Mouse (Mus musculus) embryonic fibroblast, embryonic 13.5 days (primary cell): ENCODE results near the gene Slc1a7. TPM values are rescaled to one million over a fixed set of nuclear protein-coding genes. Genes with fewer than 3 reads are reported as not detected.

ENCODE experiments used
- H3K27ac ChIP-seq: 2 replicates; pipeline ENCODE4 v1.5.1; 2012; ENCODE audit warnings: low read length, control low read depth, inconsistent platforms; ENCODE audit not compliant: insufficient read depth
- H3K4me1 ChIP-seq: 2 replicates; pipeline ENCODE4 v1.6.1; 2011; ENCODE audit warnings: low read length; ENCODE audit not compliant: control insufficient read depth, insufficient read depth
- H3K4me3 ChIP-seq: 2 replicates; pipeline ENCODE4 v1.5.1; 2011; ENCODE audit warnings: mild to moderate bottlenecking, control low read depth, low read length; ENCODE audit not compliant: insufficient read depth
- CTCF ChIP-seq: IDR thresholded peaks from 2 replicates; pipeline ENCODE4 v1.5.1; 2011; ENCODE audit warnings: mild to moderate bottlenecking, control low read depth, low read length, moderate library complexity, borderline replicate concordance; ENCODE audit not compliant: insufficient read depth
- POLR2A ChIP-seq: IDR thresholded peaks from 2 replicates; pipeline ENCODE4 v1.6.1; 2011; ENCODE audit warnings: low read depth, mild to moderate bottlenecking, control low read depth, low read length, moderate library complexity
- polyA plus RNA-seq: library from polyadenylated mRNA; stranded (reverse); fragments of >200 nt; gene quantifications from 2 replicates; pipeline ENCODE4 v1.2.4, GENCODE M21; 2011; ENCODE audit warnings: low read depth; ENCODE audit not compliant: missing spikeins, insufficient read length

The Slc1a7 gene
- polyA plus RNA-seq, 1 experiment = not detected

- Histone ChIP-seq H3K4me1 (peaks cover 8% of the 10 kb centered on the region), H3K4me3 (no peak overlapping the region), H3K27ac (no peak overlapping the region)
- TF ChIP-seq POLR2A = no peak
- no peak for TF ChIP-seq CTCF
Observed at GRCm38 (mm10) chr4:107966416-107967109, 1.6 kb upstream of the Slc1a7 start.

GRCm38 (mm10) chr4:107969781-107970180, 1.6 kb downstream of the Slc1a7 start:
- H3K4me1 ChIP-seq = peaks cover 3% of the 10 kb centered on the region
- H3K27ac ChIP-seq = peak overlapping the region; percentile 80
- TF ChIP-seq POLR2A (no peak; the same call in 1 of the 2 replicates), CTCF (no peak)
- H3K4me3 ChIP-seq = no peak overlapping the region

- H3K4me1 ChIP-seq = peaks cover 3% of the 10 kb centered on the region
- H3K27ac ChIP-seq = peak overlapping the region; percentile 90
- TF ChIP-seq POLR2A (no peak), CTCF (no peak)
- H3K4me3 ChIP-seq = no peak overlapping the region
Observed at GRCm38 (mm10) chr4:107971162-107971561, 3.0 kb downstream of the Slc1a7 start.

GRCm38 (mm10) chr4:107974527-107974926, 6.4 kb downstream of the Slc1a7 start:
- Histone ChIP-seq H3K4me1 (peaks cover 3% of the 10 kb centered on the region), H3K27ac (no peak overlapping the region)

GRCm38 (mm10) chr4:107975004-107975403, 6.9 kb downstream of the Slc1a7 start:
- no peak overlapping the region for H3K27ac ChIP-seq
- peaks cover 3% of the 10 kb centered on the region for H3K4me1 ChIP-seq
- H3K4me3 ChIP-seq = no peak overlapping the region
- TF ChIP-seq CTCF (no peak), POLR2A (no peak)

More at GRCm38 (mm10) chr4:107974527-107974926, 6.4 kb downstream of the Slc1a7 start:
- TF ChIP-seq POLR2A = no peak
- no peak for TF ChIP-seq CTCF
- no peak overlapping the region for H3K4me3 ChIP-seq

- no peak overlapping the region for H3K27ac ChIP-seq
- no peaks in the 10 kb centered on the region for H3K4me1 ChIP-seq
- TF ChIP-seq POLR2A (no peak), CTCF (no peak)
- no peak overlapping the region for H3K4me3 ChIP-seq
Observed at GRCm38 (mm10) chr4:107977593-107977992, 9.5 kb downstream of the Slc1a7 start.

- Histone ChIP-seq H3K4me1 (peaks cover 3% of the 10 kb centered on the region), H3K27ac (no peak overlapping the region), H3K4me3 (no peak overlapping the region)
- TF ChIP-seq POLR2A = no peak
- no peak for TF ChIP-seq CTCF
Observed at GRCm38 (mm10) chr4:107979530-107979929, 11.4 kb downstream of the Slc1a7 start.

- H3K4me1 ChIP-seq = peaks cover 7% of the 10 kb centered on the region
Observed at GRCm38 (mm10) chr4:107980002-107980600, 12.0 kb downstream of the Slc1a7 start.

GRCm38 (mm10) chr4:107983717-107984116, 15.6 kb downstream of the Slc1a7 start:
- TF ChIP-seq CTCF (no peak), POLR2A (no peak)
- Histone ChIP-seq H3K27ac (peak overlapping the region; percentile 98), H3K4me1 (peaks cover 12% of the 10 kb centered on the region), H3K4me3 (no peak overlapping the region)

More at GRCm38 (mm10) chr4:107980002-107980600, 12.0 kb downstream of the Slc1a7 start:
- H3K27ac ChIP-seq = no peak overlapping the region
- no peak overlapping the region for H3K4me3 ChIP-seq
- TF ChIP-seq POLR2A (no peak), CTCF (no peak)
